Mouse (Mus musculus): ENCODE data around the gene Olfr943. TPM values are rescaled to one million over a fixed set of nuclear protein-coding genes. Genes with fewer than 3 reads are reported as not detected.

The Olfr943 gene
- polyA plus RNA-seq (2012), result not detected in 2 replicates

- TF ChIP-seq GATA1 (IDR thresholded peaks at IDR 0.05; ENCODE audit: low read length), result no peak
These were observed at the start of gene Olfr943 for GRCm38 (mm10) chr9:39166004-39166403. Olfr943 (plus strand) TSS chr9:39166304.

- TF ChIP-seq GATA1 (IDR thresholded peaks at IDR 0.05; ENCODE audit: low read length), result no peak
These were observed 38.8 kb upstream of the Olfr943 start for GRCm38 (mm10) chr9:39127326-39127725.

- TF ChIP-seq GATA1 (IDR thresholded peaks at IDR 0.05; ENCODE audit: low read length), result no peak
These were observed 38.3 kb upstream of the Olfr943 start, which contains the start of gene Olfr27 for GRCm38 (mm10) chr9:39127831-39128230. Olfr27 (plus strand) TSS chr9:39128131.

GRCm38 (mm10) chr9:39152401-39152800 is 13.7 kb upstream of the Olfr943 start:
- TF ChIP-seq GATA1 (IDR thresholded peaks at IDR 0.05; ENCODE audit: low read length), result no peak

- TF ChIP-seq GATA1 (IDR thresholded peaks at IDR 0.05; ENCODE audit: low read length), result no peak
These were observed 35.5 kb downstream of the Olfr943 start, which contains the start of gene Olfr944 for GRCm38 (mm10) chr9:39201620-39202019. Olfr944 (plus strand) TSS chr9:39201920.

Other genes with a start within 250 kb of the Olfr943 start
- gene Olfr930, start 236.5 kb upstream of the Olfr943 start, polyA plus RNA-seq (2012), result not detected in 2 replicates
- gene Olfr933, start 194.0 kb upstream of the Olfr943 start, polyA plus RNA-seq (2012), result not detected in 2 replicates
- gene Olfr934, start 178.0 kb upstream of the Olfr943 start, polyA plus RNA-seq (2012), result not detected in 2 replicates
- not detected in 2 replicates for gene Olfr935, start 166.6 kb upstream of the Olfr943 start, polyA plus RNA-seq (2012)
- gene Olfr146, start 142.9 kb upstream of the Olfr943 start, polyA plus RNA-seq (2012), result not detected in 2 replicates
- gene Olfr937, start 101.4 kb upstream of the Olfr943 start, polyA plus RNA-seq (2012), result not detected in 2 replicates
- not detected in 2 replicates for gene Olfr938, start 87.4 kb upstream of the Olfr943 start, polyA plus RNA-seq (2012)
- gene Olfr27, start 38.2 kb upstream of the Olfr943 start, polyA plus RNA-seq (2012), result not detected in 2 replicates
- not detected in 2 replicates for gene Olfr944, start 35.6 kb downstream of the Olfr943 start, polyA plus RNA-seq (2012)
- not detected in 2 replicates for gene Olfr1537, start 83.7 kb downstream of the Olfr943 start, polyA plus RNA-seq (2012)
- gene Olfr945, start 110.5 kb downstream of the Olfr943 start, polyA plus RNA-seq (2012), result not detected in 2 replicates
- not detected in 2 replicates for gene Olfr948, start 159.7 kb downstream of the Olfr943 start, polyA plus RNA-seq (2012)
- not detected in 2 replicates for gene Olfr951, start 221.1 kb downstream of the Olfr943 start, polyA plus RNA-seq (2012)

Measured in G1E-ER4 (cell line).